Mouse (Mus musculus): ENCODE measurements around the gene Cyp2c55.

Cyp2c55 gene

GRCm38 (mm10) chr19:39006715-39007114 lies at the start of gene Cyp2c55:
Cyp2c55 (plus strand) TSS chr19:39007019.
- DNase-seq = no peak

GRCm38 (mm10) chr19:38970741-38971140 lies 36.1 kb upstream of the Cyp2c55 start:
- DNase-seq = no peak

GRCm38 (mm10) chr19:38972581-38972980 lies 34.2 kb upstream of the Cyp2c55 start:
- DNase-seq = no peak

GRCm38 (mm10) chr19:38973666-38974065 lies 33.2 kb upstream of the Cyp2c55 start:
- no peak for DNase-seq

- DNase-seq = no peak
These were observed 30.6 kb upstream of the Cyp2c55 start for GRCm38 (mm10) chr19:38976269-38976668.

GRCm38 (mm10) chr19:38981966-38982365 lies 24.9 kb upstream of the Cyp2c55 start:
- peak; percentile 56 for DNase-seq

GRCm38 (mm10) chr19:38998248-38998647 lies 8.6 kb upstream of the Cyp2c55 start:
- DNase-seq = no peak

- DNase-seq = no peak
These were observed 8.1 kb upstream of the Cyp2c55 start for GRCm38 (mm10) chr19:38998676-38999075.

- DNase-seq = no peak
These were observed 1.7 kb upstream of the Cyp2c55 start for GRCm38 (mm10) chr19:39005132-39005531.

GRCm38 (mm10) chr19:39057928-39058327 lies 51.1 kb downstream of the Cyp2c55 start:
- no peak for DNase-seq

GRCm38 (mm10) chr19:39060719-39061118 lies 53.9 kb downstream of the Cyp2c55 start, which contains the start of gene Cyp2c65:
Cyp2c65 (plus strand) TSS chr19:39061015.
- DNase-seq = no peak
